Mouse (Mus musculus): Measurements from ENCODE around the gene Trim58.

The Trim58 gene

DNA sequence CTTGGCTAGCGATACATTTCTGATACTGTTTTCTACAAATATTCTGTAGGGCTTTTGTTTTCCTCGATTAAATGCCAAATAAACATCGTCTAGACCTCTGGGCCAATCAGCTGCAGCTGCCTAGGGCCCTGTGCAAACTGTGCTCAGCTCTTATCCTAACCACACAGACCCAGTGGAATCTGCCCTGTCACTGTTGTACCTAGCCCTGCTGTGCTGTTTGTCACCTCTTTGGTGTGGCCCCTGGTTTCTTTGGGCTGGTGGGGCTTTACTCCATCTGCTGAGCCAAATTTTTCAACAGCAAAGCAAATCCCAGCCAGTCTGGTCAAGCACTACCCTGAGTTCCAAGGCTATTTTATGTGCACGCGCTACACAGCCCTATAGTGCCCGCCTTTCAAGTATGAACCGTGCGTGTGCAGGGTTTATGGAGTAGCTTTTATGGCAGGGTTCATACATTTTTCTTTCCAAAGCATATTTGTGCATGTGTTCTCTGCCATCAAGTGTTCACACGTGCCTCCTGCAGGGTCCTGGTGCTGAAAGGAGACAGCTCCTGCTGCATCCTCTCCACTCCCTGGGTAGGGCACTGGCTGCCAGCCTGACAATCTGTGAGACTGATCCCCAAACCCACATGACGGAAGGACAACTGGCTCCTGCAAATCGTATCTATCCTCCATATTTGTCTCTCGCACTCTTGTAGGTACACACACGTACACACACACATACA lies 1.5 kb downstream of the Trim58 start:
- no peak for DNase-seq (ENCODE audit: inconsistent age in 2 of 2, low spot score in 1 of 2)

DNA sequence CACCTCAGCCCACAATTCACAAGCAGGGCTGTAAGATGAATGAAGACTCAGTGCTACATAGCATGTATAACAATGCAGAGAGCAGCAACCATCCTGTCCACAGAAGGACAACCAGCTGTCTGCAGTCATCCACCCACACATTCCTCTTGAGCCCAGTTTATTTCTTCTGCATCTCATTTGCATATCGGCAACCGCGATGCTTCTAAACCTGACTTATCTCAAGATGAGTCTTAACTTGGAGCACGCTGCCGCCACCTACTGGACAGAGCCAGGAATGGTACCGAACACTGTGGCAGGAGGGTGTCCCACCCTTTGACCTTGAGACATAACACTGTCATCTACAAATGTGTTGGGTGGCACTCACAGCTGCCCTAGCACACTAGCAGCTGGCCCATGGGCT lies 3.1 kb downstream of the Trim58 start:
- peak in 1 of 2 experiments; percentile 46 for DNase-seq (ENCODE audit: inconsistent age in 2 of 2, low spot score in 1 of 2)

DNA sequence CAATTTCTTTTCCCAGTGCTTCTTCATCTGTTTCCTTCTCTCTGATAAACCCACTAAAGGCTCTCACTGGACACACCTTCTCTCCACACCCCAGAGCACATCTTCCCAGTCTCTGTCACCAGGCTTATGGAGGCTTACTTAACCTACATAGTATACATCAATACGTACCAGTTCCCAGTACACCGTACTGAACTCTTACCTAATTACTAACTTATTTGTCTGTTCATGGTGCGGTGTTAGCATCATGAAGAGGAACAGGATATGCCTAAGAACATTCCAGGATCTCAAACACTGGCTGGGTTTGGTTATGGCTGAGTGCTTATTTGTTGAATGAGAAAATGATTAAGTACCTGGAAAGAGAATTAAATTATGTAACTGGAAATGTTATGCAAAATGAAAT lies 14.9 kb downstream of the Trim58 start:
- DNase-seq (ENCODE audit: inconsistent age in 2 of 2, low spot score in 1 of 2): no peak

DNA sequence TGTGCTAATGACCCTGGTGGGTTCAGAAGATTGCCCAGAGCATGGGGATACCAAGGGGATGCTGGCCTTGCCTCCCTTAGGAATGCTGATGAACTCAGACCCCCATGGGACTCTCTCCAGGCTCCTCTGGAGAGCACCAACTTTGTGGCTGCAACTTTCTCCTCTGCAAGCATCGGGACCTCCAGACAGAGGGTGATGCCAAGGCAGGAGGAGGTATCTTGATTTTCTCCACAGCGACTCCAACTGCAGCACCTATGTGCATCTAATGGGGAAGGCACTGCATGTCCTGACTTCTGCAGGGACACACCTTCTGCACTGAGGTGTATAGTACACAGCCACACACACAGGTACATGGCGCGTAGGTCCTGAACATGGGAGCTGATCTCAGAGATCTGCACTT lies 18.3 kb downstream of the Trim58 start, which contains the start of gene Olfr322:
Olfr322 (plus strand) TSS at position 187 of the 400 bp plus-strand sequence.
- DNase-seq (ENCODE audit: inconsistent age in 2 of 2, low spot score in 1 of 2): no peak

DNA sequence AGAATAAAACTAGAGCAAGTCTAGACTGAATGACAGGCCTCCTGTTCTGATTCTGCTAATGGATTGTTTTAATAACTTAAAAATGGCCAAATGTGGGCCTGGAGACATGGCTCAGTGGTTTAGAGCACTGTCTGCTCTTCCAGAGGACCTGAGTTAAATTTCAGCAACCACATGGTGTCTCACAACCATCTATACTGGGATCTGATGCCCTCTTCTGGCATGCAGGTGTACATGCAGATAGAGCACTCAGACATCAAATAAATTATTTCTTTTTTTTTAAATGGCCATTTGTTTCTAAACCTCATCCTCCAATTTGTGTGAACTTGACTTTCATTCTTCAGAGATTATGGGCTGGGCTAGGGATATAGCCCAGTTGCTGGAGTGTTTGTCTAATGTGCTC lies 29.0 kb downstream of the Trim58 start:
- no peak for DNase-seq (ENCODE audit: inconsistent age in 2 of 2, low spot score in 1 of 2)

DNA sequence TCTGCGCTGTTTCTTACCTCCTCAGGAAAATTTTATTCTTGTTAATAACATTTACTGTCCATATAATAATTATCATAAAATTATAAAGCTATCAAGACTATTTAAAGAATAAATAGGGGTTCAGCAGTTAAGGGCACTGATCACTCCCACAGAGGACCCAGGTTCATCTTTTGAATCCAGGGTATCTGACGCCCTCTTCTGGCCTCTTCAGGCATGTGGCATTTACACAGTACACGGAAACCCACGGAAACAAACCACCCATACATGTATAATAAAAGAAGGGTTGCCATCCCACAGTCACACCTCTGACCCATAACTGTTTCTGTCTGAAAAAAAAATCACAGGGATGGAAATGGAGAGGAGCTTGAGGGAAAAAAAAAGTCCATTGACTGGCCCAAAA lies 31.6 kb downstream of the Trim58 start:
- DNase-seq (ENCODE audit: inconsistent age in 2 of 2, low spot score in 1 of 2): peak in 1 of 2 experiments; percentile 26

DNA sequence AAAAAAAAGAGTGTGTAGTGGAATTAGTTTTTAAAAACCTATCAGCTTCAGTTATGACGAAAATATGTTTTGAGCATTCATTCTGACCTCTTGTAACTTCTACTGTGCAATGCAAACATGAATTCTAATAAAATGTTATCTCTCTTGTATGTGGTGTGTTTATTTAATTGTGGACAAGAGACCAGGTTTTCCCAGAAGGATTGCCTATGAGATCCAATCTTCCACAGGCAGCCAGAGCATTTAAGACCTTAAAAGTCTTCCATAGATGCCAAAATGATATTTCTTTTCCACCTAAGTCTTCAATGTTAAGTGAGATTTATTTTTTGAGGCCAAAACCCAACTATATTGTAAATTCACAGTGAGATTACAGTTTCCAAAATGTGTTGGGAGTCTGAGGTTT lies 40.5 kb downstream of the Trim58 start, which contains the start of gene Olfr320:
Olfr320 (plus strand) TSS at position 301 of the 400 bp plus-strand sequence.
- DNase-seq (ENCODE audit: inconsistent age in 2 of 2, low spot score in 1 of 2): no peak

DNA sequence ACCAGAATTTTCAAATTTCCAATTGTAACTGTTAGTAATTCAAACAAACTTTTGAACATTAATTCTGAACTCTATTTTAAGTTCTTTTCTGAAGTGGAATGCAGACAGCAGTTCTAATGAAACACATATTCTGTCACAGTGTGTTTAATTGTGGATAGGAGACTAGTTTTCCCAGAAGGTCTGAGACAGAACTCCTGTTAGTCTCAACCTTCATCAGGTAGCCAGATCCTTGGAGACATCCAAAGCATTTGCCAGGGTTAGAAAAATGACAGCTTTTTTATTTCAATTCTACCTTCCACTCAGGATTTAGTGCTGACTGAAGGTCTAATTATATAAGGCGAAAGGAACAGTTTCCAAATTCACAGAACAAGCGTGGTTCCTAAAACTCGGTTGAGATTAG lies 58.6 kb downstream of the Trim58 start, which contains the start of gene Olfr319:
Olfr319 (plus strand) TSS at position 301 of the 400 bp plus-strand sequence.
- no peak for DNase-seq (ENCODE audit: inconsistent age in 2 of 2, low spot score in 1 of 2)
